Mouse (Mus musculus) intestine, postnatal 0 days (tissue): ENCODE data around the gene Tmem219. TPM values are rescaled to one million over a fixed set of nuclear protein-coding genes. Genes with fewer than 3 reads are reported as not detected.
"Not testable (repeated sequence)": the region's sequence is repeated elsewhere in the genome, so short reads cannot be mapped to it uniquely, and the experiment has no call there.

Source experiments
- ATAC-seq: fragments of 200-750 bp; cut with Nextera tagmentation; 2 replicates; pipeline ENCODE4 v1.8.0; 2017; ENCODE audit warnings: mild to moderate bottlenecking, moderate TSS enrichment, moderate library complexity
- H3K27ac ChIP-seq: fragments of 300-500 bp; sonication (generic); 2 replicates; pipeline ENCODE4 v1.5.1; 2014; ENCODE audit warnings: mild to moderate bottlenecking, low read depth, low read length, moderate library complexity
- H3K27me3 ChIP-seq: fragments of 300-500 bp; sonication (generic); replicated peaks from 2 replicates; pipeline ENCODE4 v1.6.1; 2014; ENCODE audit warnings: low read length, mixed read lengths; ENCODE audit not compliant: control insufficient read depth, insufficient read depth
- H3K36me3 ChIP-seq: fragments of 300-500 bp; sonication (generic); 2 replicates; pipeline ENCODE4 v1.6.1; 2014; ENCODE audit warnings: mild to moderate bottlenecking, moderate library complexity; ENCODE audit not compliant: control insufficient read depth, insufficient read depth
- H3K4me1 ChIP-seq: fragments of 300-500 bp; sonication (generic); replicated peaks from 2 replicates; pipeline ENCODE4 v1.6.1; 2014; ENCODE audit warnings: antibody characterized with exemption, low read length, mixed read lengths; ENCODE audit not compliant: control insufficient read depth, insufficient read depth
- H3K4me2 ChIP-seq: fragments of 300-500 bp; sonication (generic); replicated peaks from 2 replicates; pipeline ENCODE4 v1.6.1; 2014; ENCODE audit warnings: low read depth, mild to moderate bottlenecking, moderate library complexity
- H3K4me3 ChIP-seq: fragments of 300-500 bp; sonication (generic); 2 replicates; pipeline ENCODE4 v1.5.1; 2014; ENCODE audit warnings: low read depth, low read length
- H3K9ac ChIP-seq: fragments of 300-500 bp; sonication (generic); 2 replicates; pipeline ENCODE4 v1.6.1; 2014; ENCODE audit warnings: mild to moderate bottlenecking, low read depth, low read length
- H3K9me3 ChIP-seq: fragments of 300-500 bp; sonication (generic); 2 replicates; pipeline ENCODE4 v1.6.1; 2016; ENCODE audit warnings: mixed run types; ENCODE audit not compliant: control insufficient read depth
- CTCF ChIP-seq: sonication (generic); IDR thresholded peaks from 2 replicates; pipeline ENCODE4 v1.5.1; 2016; ENCODE audit warnings: low read depth, mild to moderate bottlenecking, control low read depth, antibody characterized with exemption, moderate library complexity
- WGBS: fragments of 180-500 bp; shearing (Covaris S2); extraction: QIAGEN DNeasy Blood & Tissue Kit; methylation state at CpG from one replicate; pipeline ENCODE4 v1.1.7; 2014; 5-methylcytosine and 5-hydroxymethylcytosine counted together
- polyA plus RNA-seq: library from polyadenylated mRNA; unstranded; fragments of >200 nt; fragmentation: Nextera tagmentation; extraction: Ambion mirVana; gene quantifications from 2 replicates; pipeline ENCODE4 v1.2.1, GENCODE M21; 2015

The Tmem219 gene
- polyA plus RNA-seq, 1 experiment from 2014 or later, result 73.5 TPM

- no peak for TF ChIP-seq CTCF
- Histone ChIP-seq H3K9me3 (no peaks in the 10 kb centered on the region), H3K36me3 (no peaks in the 10 kb centered on the region), H3K4me1 (no peaks in the 10 kb centered on the region), H3K4me3 (no peak overlapping the region), H3K4me2 (no peak overlapping the region), H3K9ac (no peak overlapping the region), H3K27ac (no peak overlapping the region), H3K27me3 (no peaks in the 10 kb centered on the region)
- WGBS, result 71% methylated on average over 4 of the region's 4 CpGs
- no peak for ATAC-seq
Measured at GRCm38 (mm10) chr7:126919973-126920372, 2.7 kb downstream of the Tmem219 start.

GRCm38 (mm10) chr7:126918356-126918755 is 4.4 kb downstream of the Tmem219 start:
- not testable (repeated sequence) for H3K9me3 ChIP-seq, H3K9ac ChIP-seq, H3K4me3 ChIP-seq, H3K27ac ChIP-seq, H3K36me3 ChIP-seq, H3K4me1 ChIP-seq, H3K27me3 ChIP-seq, H3K4me2 ChIP-seq, ATAC-seq
- WGBS, result 36% methylated on average over 4 of the region's 4 CpGs

GRCm38 (mm10) chr7:126914844-126915243 is 7.9 kb downstream of the Tmem219 start:
- H3K4me1 ChIP-seq, result no peaks in the 10 kb centered on the region
- no peaks in the 10 kb centered on the region for H3K36me3 ChIP-seq
- H3K27ac ChIP-seq, result no peak overlapping the region
- WGBS, result 68% methylated on average over 3 of the region's 3 CpGs
- H3K4me3 ChIP-seq, result no peak overlapping the region
- no peak overlapping the region for H3K4me2 ChIP-seq
- no peaks in the 10 kb centered on the region for H3K9me3 ChIP-seq
- no peaks in the 10 kb centered on the region for H3K27me3 ChIP-seq
- TF ChIP-seq CTCF, result no peak
- no peak for ATAC-seq
- no peak overlapping the region for H3K9ac ChIP-seq

- H3K4me2 ChIP-seq, result no peak overlapping the region
- no peaks in the 10 kb centered on the region for H3K9me3 ChIP-seq
- no peak overlapping the region for H3K27ac ChIP-seq
- no peaks in the 10 kb centered on the region for H3K27me3 ChIP-seq
- no peak for ATAC-seq
- 74% methylated on average over 3 of the region's 3 CpGs for WGBS
- no peak for TF ChIP-seq CTCF
- H3K36me3 ChIP-seq, result no peaks in the 10 kb centered on the region
- no peak overlapping the region for H3K9ac ChIP-seq
- H3K4me3 ChIP-seq, result no peak overlapping the region
- no peaks in the 10 kb centered on the region for H3K4me1 ChIP-seq
Measured at GRCm38 (mm10) chr7:126905590-126905989, 17.1 kb downstream of the Tmem219 start.

- not testable (repeated sequence) for ATAC-seq, H3K27me3 ChIP-seq, H3K4me2 ChIP-seq, H3K9ac ChIP-seq, H3K27ac ChIP-seq, H3K4me3 ChIP-seq, H3K36me3 ChIP-seq, H3K9me3 ChIP-seq, H3K4me1 ChIP-seq
- 96% methylated on average over 7 of the region's 9 CpGs for WGBS
Measured at GRCm38 (mm10) chr7:126899781-126900180, 22.9 kb downstream of the Tmem219 start.

- ATAC-seq, result peak; percentile 95
- no peaks in the 10 kb centered on the region for H3K27me3 ChIP-seq
- H3K9me3 ChIP-seq, result no peaks in the 10 kb centered on the region
- H3K27ac ChIP-seq, result peak overlapping the region; percentile 51; the same call in 1 of the 2 replicates
- no peak for TF ChIP-seq CTCF
- H3K4me1 ChIP-seq, result no peaks in the 10 kb centered on the region
- 11% methylated on average over 37 of the region's 37 CpGs for WGBS
- H3K9ac ChIP-seq, result peak overlapping the region; percentile 38
- peak overlapping the region; percentile 84 for H3K4me2 ChIP-seq
- peak overlapping the region; percentile 55 for H3K4me3 ChIP-seq
- no peaks in the 10 kb centered on the region; the same call in 1 of the 2 replicates for H3K36me3 ChIP-seq
Measured at GRCm38 (mm10) chr7:126898102-126898990, 24.4 kb downstream of the Tmem219 start.
